Mouse (Mus musculus) granulocyte monocyte progenitor cell, adult 5-6 weeks (primary cell): ENCODE data around the gene Eef1akmt1. TPM values are rescaled to one million over a fixed set of nuclear protein-coding genes. Genes with fewer than 3 reads are reported as not detected.

ENCODE experiments used
- ATAC-seq: replicated peaks from 2 replicates; pipeline ENCODE4 v1.8.0; 2016; ENCODE audit warnings: mild to moderate bottlenecking, moderate TSS enrichment, inconsistent platforms; ENCODE audit not compliant: poor library complexity, severe bottlenecking
- total RNA-seq, 2 experiments: library from RNA; stranded (forward) in 1 of 2; stranded (reverse) in 1 of 2; fragments of 200-712, 200-1000 nt in 1 of 2; fragments of >200 nt in 1 of 2; fragmentation: Nextera tagmentation in 1 of 2; gene quantifications; 2 replicates each; pipeline ENCODE4 v1.2.3; 2014 to 2017

Eef1akmt1 gene
- total RNA-seq, 2 experiments from 2014 or later, result 17.0 to 30.6 TPM

DNA sequence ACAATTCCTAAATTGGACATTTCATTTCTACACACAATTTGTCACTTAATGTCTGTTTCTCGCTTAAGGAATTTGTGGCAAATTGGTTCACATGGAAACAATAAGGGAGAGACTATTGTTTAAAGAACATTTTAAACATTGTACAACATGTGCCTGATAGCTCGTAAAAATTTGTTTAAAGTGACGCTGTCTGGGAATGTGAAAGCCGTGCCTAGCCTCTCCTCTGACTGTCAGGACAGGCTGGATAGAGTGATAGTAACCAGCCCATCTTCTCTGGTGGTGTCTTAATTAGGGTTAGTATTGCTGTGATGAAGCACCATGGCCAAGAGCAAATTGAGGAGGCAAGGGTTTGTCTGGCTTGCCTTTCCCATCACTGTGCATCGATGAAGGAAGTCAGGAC is 24.4 kb downstream of the Eef1akmt1 start:
- ATAC-seq, result no peak

DNA sequence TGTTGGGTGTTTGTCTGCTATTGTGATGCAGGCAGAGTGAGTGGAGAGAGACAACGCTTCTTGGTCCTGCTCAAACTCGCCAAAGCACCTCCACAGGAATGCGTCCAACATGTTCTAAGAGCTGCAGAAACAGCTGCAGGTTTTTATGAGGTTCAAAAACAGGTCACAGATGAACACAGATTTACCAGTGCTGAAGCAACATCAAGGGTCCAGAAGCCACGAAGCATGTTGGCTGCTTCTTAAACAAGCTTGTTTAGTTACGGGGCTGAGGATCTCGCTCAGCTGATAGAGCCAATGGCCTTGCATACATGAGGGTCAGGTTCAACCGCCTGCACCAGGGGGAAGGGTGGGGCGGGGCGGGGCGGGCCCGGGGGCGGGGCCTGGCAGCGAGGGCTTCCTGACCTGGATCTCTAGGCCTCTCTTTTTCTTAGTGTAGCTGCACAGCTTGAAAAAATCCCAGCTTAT is 24.8 kb downstream of the Eef1akmt1 start:
- ATAC-seq, result no peak

DNA sequence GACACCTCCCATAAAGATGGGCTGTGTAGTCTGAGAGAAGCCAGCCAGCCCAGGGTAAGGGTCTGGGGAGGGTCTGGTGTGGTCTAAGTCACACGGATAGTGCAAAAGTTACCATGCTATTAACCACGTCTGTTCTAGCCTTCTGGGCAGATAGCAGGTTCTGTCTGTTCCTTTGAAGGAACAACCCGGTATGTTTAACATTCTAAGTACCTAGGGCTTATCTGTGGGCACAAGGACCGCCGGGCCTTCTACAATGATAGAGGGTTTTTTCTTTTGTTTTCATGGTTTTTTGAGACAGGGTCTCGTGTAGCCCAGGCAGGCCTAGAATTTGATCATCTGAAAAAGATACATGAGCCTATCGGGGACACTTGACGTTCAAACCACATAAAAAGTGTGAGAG is 25.3 kb downstream of the Eef1akmt1 start:
- ATAC-seq, result no peak

DNA sequence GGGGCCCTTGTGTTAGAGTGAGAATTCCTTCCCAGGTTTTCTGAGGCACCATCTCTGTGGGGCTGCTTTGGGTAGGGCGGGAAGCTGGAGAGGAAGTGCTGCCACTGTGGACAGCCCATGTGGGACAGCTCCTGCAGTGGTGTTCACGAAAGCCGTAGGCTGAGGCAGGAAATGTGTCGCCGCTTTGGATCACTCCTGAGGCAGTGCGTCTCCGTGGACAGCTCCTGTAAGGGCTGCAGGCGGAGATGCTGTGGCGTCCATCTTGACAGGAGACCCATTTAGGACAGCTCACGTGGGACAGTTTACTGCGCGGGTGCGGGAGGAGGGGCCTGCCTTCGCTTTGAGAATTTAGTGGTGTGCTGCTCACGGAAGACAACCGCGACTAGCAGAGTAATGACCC is 25.9 kb downstream of the Eef1akmt1 start:
- ATAC-seq, result no peak

GRCm38 (mm10) chr14:57543420-57544039 is 27.9 kb downstream of the Eef1akmt1 start:
- ATAC-seq, result peak; percentile 79

DNA sequence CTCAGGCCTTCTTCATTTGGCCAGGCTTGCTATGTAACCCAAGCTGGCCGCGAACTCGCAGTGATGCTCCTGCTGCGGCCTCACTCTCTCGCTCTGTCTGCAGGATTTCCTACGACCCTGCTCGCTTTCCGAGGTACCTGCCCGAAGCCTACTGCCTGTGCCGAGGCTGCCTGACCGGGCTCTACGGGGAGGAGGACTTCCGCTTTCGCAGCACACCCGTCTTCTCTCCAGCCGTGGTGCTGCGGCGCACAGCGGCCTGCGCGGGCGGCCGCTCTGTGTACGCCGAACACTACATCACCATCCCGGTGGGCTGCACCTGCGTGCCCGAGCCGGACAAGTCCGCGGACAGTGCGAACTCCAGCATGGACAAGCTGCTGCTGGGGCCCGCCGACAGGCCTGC is 29.2 kb downstream of the Eef1akmt1 start:
- ATAC-seq, result 0 out of 2 replicates have a peak, but pooled peaks have one; percentile 23

GRCm38 (mm10) chr14:57540683-57541082 is 30.7 kb downstream of the Eef1akmt1 start:
- no peak for ATAC-seq

- ATAC-seq, result peak; percentile 88
These were observed 34.0 kb downstream of the Eef1akmt1 start for GRCm38 (mm10) chr14:57537261-57538015.

GRCm38 (mm10) chr14:57536820-57537219 is 34.6 kb downstream of the Eef1akmt1 start:
- no peak for ATAC-seq

- ATAC-seq, result no peak
These were observed 35.8 kb downstream of the Eef1akmt1 start for GRCm38 (mm10) chr14:57535646-57536045.

GRCm38 (mm10) chr14:57534961-57535360 is 36.5 kb downstream of the Eef1akmt1 start:
- ATAC-seq, result no peak

DNA sequence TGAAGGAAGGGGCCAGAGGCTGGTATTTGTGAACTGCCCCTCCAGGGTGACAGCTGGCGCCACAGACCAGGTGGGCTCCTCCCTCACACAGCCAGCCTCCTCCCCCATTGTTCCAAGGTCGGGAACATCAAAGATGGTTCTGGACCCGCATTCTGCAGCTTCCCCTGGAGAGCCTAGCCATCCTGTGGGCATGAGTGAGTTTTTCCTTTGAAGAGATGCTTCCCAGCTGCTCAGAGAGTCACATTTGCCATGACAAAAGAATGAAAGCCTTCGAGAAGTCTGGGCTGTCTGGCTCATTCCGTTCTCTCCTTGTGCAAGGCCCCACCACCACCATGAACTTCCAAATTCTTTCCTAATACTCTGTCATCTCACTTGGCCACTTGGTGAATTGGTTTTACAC is 37.1 kb downstream of the Eef1akmt1 start:
- ATAC-seq, result no peak

DNA sequence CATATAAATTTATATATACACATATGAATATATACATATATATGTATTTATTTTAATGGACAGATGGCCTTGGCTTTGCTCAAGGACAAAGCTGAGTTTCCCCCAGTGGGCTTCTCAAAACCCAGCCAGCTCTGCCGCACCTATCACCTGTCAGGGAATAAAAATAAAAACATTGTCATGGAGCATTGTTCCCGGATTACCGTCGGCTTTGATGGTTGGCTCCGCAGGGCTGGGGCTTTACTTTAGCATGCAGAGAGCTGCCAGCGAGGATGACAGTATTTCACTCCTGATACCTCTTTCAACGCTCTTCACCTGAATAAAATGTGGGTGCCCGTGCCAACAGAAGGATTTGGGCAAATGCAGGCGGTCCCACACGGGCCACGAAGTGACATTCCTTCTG is 37.6 kb downstream of the Eef1akmt1 start:
- no peak for ATAC-seq

DNA sequence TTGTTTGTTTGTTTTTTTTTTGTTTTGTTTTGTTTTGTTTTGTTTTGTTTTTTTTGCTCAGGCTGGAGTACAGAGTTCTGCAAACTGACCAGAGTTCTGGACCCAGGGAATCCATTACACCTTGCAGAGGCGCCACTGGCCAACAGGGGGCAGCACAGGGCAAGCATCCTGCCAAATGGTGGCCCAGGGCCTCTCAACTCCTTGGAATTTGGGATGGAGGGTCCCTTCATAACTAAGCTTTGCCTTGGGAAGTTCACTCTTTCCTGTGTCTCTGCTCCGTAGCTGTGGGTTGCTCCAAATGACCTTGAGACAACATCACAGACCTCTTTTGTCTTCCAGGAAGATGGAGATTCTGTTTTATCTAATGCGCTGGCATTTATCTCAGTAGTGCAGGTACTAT is 38.2 kb downstream of the Eef1akmt1 start:
- ATAC-seq, result peak; percentile 50

- no peak for ATAC-seq
These were observed 38.8 kb downstream of the Eef1akmt1 start for GRCm38 (mm10) chr14:57532577-57532976.

GRCm38 (mm10) chr14:57529786-57530515 is 41.5 kb downstream of the Eef1akmt1 start:
- ATAC-seq, result no peak

GRCm38 (mm10) chr14:57529086-57529785 is 42.2 kb downstream of the Eef1akmt1 start:
- peak; percentile 15 for ATAC-seq

GRCm38 (mm10) chr14:57527598-57527997 is 43.8 kb downstream of the Eef1akmt1 start:
- no peak for ATAC-seq

- peak; percentile 63 for ATAC-seq
These were observed 44.3 kb downstream of the Eef1akmt1 start for GRCm38 (mm10) chr14:57527122-57527521.

GRCm38 (mm10) chr14:57526050-57526623 is 45.3 kb downstream of the Eef1akmt1 start:
- ATAC-seq, result no peak
